Mouse (Mus musculus) G1E (cell line): ENCODE data around the gene Apbb2.

Source experiments
- CTCF ChIP-seq: IDR thresholded peaks from 2 replicates; pipeline ENCODE4 v1.5.1; 2012; ENCODE audit warnings: low read depth, low read length, inconsistent platforms, mixed read lengths
- GATA1 ChIP-seq: IDR thresholded peaks from 2 replicates; pipeline ENCODE4 v1.6.1; 2012; ENCODE audit warnings: borderline replicate concordance, low read length, inconsistent platforms, mixed read lengths
- GATA2 ChIP-seq: IDR thresholded peaks from 2 replicates; pipeline ENCODE4 v1.6.1; 2012; ENCODE audit warnings: low read depth, low read length, inconsistent platforms, borderline replicate concordance
- POLR2AphosphoS5 ChIP-seq: IDR thresholded peaks from 2 replicates; pipeline ENCODE4 v1.6.1; 2012; ENCODE audit warnings: low read depth, low read length, inconsistent platforms; ENCODE audit not compliant: insufficient replicate concordance
- TAL1 ChIP-seq: conservative IDR thresholded peaks from 2 replicates; pipeline ENCODE4 v1.6.1; 2012; ENCODE audit warnings: low read depth, low read length, inconsistent platforms, mixed read lengths

DNA sequence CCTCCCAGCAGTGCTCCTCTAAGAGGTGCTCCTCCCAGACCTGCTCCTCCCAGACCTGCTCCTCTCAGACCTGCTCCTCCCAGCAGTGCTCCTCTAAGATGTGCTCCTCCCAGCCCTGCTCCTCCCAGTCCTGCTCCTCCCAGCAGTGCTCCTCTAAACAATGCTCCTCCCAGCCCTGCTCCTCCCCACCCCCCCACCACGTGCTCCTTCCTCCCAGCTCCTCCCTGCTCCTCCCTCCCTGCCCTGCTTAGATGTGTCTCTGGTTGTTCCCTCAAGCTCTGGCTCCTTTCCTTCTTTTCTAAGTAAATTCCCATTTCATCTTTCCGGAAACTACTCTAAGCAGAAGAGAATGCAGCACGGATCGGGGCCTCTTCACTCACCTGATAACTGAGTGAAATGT lies 14.2 kb downstream of the Apbb2 start:
- TF ChIP-seq CTCF (no peak), POLR2AphosphoS5 (no peak), TAL1 (no peak), GATA1 (no peak), GATA2 (no peak)
